Mouse (Mus musculus): ENCODE results near the gene Nos1. TPM values are rescaled to one million over a fixed set of nuclear protein-coding genes. Genes with fewer than 3 reads are reported as not detected.

Nos1 gene
- polyA plus RNA-seq, 1 experiment from 2014 or later = 0.82 TPM

DNA sequence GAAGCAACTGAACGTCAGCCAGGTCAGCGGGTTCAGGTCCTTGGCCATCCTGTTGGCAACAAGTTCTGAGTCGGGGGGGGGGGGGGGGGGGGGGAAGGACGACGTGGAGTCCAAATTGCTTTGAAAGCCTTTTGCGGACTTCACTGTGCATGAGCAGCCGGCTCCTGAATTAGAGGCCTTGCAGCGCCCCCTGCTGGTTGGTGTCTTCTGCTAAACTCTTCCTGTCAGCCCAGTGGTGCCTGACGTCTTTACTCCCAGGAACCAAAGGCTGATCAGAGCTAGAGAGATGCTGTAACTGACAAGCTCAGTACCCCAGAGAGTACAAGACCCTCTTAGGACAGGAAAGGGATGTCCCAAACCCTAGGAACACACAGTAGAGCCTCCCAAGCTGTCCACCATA lies 152.0 kb downstream of the Nos1 start:
- DNase-seq (ENCODE audit: low spot score) = peak; percentile 95
- no peak overlapping the region for H3K4me3 ChIP-seq (replicated peaks; ENCODE audit: low read depth, low read length)
- no peak overlapping the region for H3K9ac ChIP-seq (ENCODE audit: low read depth, low read length)
- no peak overlapping the region for H3K4me2 ChIP-seq (ENCODE audit: low read length)
- H3K36me3 ChIP-seq (ENCODE audit: insufficient read depth, low read length) = no peaks in the 10 kb centered on the region
- no peaks in the 10 kb centered on the region for H3K4me1 ChIP-seq (replicated peaks; ENCODE audit: insufficient read depth, low read length)
- no peaks in the 10 kb centered on the region for H3K9me3 ChIP-seq (replicated peaks; ENCODE audit: low read length)
- H3K27me3 ChIP-seq (ENCODE audit: insufficient read depth, low read length) = no peaks in the 10 kb centered on the region
- peak; percentile 86 for TF ChIP-seq CTCF (IDR thresholded peaks at IDR 0.05; ENCODE audit: low read depth)
- no peak overlapping the region for H3K27ac ChIP-seq
- ATAC-seq (replicated peaks; ENCODE audit: low FRiP score, low read depth) = peak; percentile 60; the same call in 1 of the 2 replicates
- WGBS = 1% methylated on average over 7 of the region's 9 CpGs

- 67% methylated on average over 15 of the region's 16 CpGs for WGBS
- Histone ChIP-seq H3K4me3 (replicated peaks; ENCODE audit: low read depth, low read length) (no peak overlapping the region), H3K4me1 (replicated peaks; ENCODE audit: insufficient read depth, low read length) (no peaks in the 10 kb centered on the region), H3K4me2 (ENCODE audit: low read length) (no peak overlapping the region), H3K36me3 (ENCODE audit: insufficient read depth, low read length) (no peaks in the 10 kb centered on the region), H3K27ac (no peak overlapping the region), H3K27me3 (ENCODE audit: insufficient read depth, low read length) (no peaks in the 10 kb centered on the region), H3K9me3 (replicated peaks; ENCODE audit: low read length) (no peaks in the 10 kb centered on the region), H3K9ac (ENCODE audit: low read depth, low read length) (no peak overlapping the region)
- ATAC-seq (replicated peaks; ENCODE audit: low FRiP score, low read depth) (no peak), DNase-seq (ENCODE audit: low spot score) (no peak)
- TF ChIP-seq CTCF (IDR thresholded peaks at IDR 0.05; ENCODE audit: low read depth) = no peak
Observed at GRCm38 (mm10) chr5:117936346-117936745, 155.5 kb downstream of the Nos1 start.

DNA sequence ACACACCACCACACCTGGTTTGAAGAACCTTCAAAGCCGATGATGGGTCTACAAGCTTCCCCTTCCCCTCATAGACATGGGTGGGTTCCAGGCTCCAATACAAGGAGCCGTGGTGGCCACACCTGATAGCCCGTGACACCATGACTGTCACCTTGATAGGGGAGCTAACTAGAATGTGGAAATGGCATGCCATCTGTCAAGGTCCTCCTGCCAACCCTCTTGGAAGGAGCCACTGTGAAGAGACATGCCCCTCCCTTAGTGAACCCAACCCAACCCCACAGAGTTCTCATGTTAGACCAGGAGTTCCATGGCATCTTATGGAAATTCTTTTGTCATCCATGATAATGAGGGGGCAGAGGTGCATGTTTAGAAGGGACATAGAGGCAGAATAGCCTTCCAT lies 156.4 kb downstream of the Nos1 start:
- H3K9me3 ChIP-seq (replicated peaks; ENCODE audit: low read length) = no peaks in the 10 kb centered on the region
- no peak for TF ChIP-seq CTCF (IDR thresholded peaks at IDR 0.05; ENCODE audit: low read depth)
- no peaks in the 10 kb centered on the region for H3K27me3 ChIP-seq (ENCODE audit: insufficient read depth, low read length)
- no peak overlapping the region for H3K4me3 ChIP-seq (replicated peaks; ENCODE audit: low read depth, low read length)
- 86% methylated on average over 3 of the region's 3 CpGs for WGBS
- H3K36me3 ChIP-seq (ENCODE audit: insufficient read depth, low read length) = no peaks in the 10 kb centered on the region
- H3K4me2 ChIP-seq (ENCODE audit: low read length) = no peak overlapping the region
- no peaks in the 10 kb centered on the region for H3K4me1 ChIP-seq (replicated peaks; ENCODE audit: insufficient read depth, low read length)
- no peak overlapping the region for H3K9ac ChIP-seq (ENCODE audit: low read depth, low read length)
- no peak overlapping the region for H3K27ac ChIP-seq
- no peak for DNase-seq (ENCODE audit: low spot score)
- no peak for ATAC-seq (replicated peaks; ENCODE audit: low FRiP score, low read depth)

- Histone ChIP-seq H3K9me3 (replicated peaks; ENCODE audit: low read length) (no peaks in the 10 kb centered on the region), H3K4me1 (replicated peaks; ENCODE audit: insufficient read depth, low read length) (no peaks in the 10 kb centered on the region), H3K27me3 (ENCODE audit: insufficient read depth, low read length) (no peaks in the 10 kb centered on the region), H3K9ac (ENCODE audit: low read depth, low read length) (no peak overlapping the region), H3K27ac (no peak overlapping the region), H3K36me3 (ENCODE audit: insufficient read depth, low read length) (no peaks in the 10 kb centered on the region), H3K4me2 (ENCODE audit: low read length) (peak overlapping the region; percentile 61), H3K4me3 (replicated peaks; ENCODE audit: low read depth, low read length) (peak overlapping the region; percentile 18; the same call in 1 of the 2 replicates)
- DNase-seq (ENCODE audit: low spot score) (peak; percentile 82), ATAC-seq (replicated peaks; ENCODE audit: low FRiP score, low read depth) (peak; percentile 59; the same call in 1 of the 2 replicates)
- WGBS = 13% methylated on average over 14 of the region's 14 CpGs
- TF ChIP-seq CTCF (IDR thresholded peaks at IDR 0.05; ENCODE audit: low read depth) = peak; percentile 89
Observed at GRCm38 (mm10) chr5:117938182-117938581, 157.3 kb downstream of the Nos1 start.

- 81% methylated on average over 8 of the region's 8 CpGs for WGBS
- no peak for ATAC-seq (replicated peaks; ENCODE audit: low FRiP score, low read depth)
- no peak for TF ChIP-seq CTCF (IDR thresholded peaks at IDR 0.05; ENCODE audit: low read depth)
- Histone ChIP-seq H3K36me3 (ENCODE audit: insufficient read depth, low read length) (no peaks in the 10 kb centered on the region), H3K4me1 (replicated peaks; ENCODE audit: insufficient read depth, low read length) (no peaks in the 10 kb centered on the region), H3K4me3 (replicated peaks; ENCODE audit: low read depth, low read length) (no peak overlapping the region), H3K9ac (ENCODE audit: low read depth, low read length) (no peak overlapping the region), H3K27me3 (ENCODE audit: insufficient read depth, low read length) (no peaks in the 10 kb centered on the region), H3K4me2 (ENCODE audit: low read length) (no peak overlapping the region), H3K27ac (no peak overlapping the region), H3K9me3 (replicated peaks; ENCODE audit: low read length) (no peaks in the 10 kb centered on the region)
- no peak for DNase-seq (ENCODE audit: low spot score)
Observed at GRCm38 (mm10) chr5:117939402-117939801, 158.6 kb downstream of the Nos1 start.

DNA sequence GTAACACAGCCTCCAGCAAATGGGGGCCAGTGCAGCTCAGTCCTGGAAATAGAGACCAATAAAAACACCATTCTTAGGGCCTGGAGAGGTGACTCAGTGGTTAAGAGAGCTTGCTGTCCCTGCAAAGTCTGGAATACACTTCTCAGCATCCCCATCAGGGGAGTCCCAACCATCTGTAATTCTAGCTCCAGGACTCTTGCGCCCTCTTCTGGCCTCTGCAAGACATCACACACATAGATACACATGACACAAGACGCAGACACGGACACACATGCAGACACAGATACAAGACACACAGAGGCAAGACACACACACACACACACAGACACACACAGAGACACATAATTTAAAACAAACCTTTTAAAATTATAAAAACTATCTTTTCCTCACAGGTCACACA lies 160.7 kb downstream of the Nos1 start:
- Histone ChIP-seq H3K9me3 (replicated peaks; ENCODE audit: low read length) (no peaks in the 10 kb centered on the region), H3K27ac (no peak overlapping the region), H3K4me2 (ENCODE audit: low read length) (no peak overlapping the region), H3K9ac (ENCODE audit: low read depth, low read length) (no peak overlapping the region), H3K4me1 (replicated peaks; ENCODE audit: insufficient read depth, low read length) (no peaks in the 10 kb centered on the region), H3K4me3 (replicated peaks; ENCODE audit: low read depth, low read length) (no peak overlapping the region), H3K36me3 (ENCODE audit: insufficient read depth, low read length) (no peaks in the 10 kb centered on the region), H3K27me3 (ENCODE audit: insufficient read depth, low read length) (no peaks in the 10 kb centered on the region)
- peak; percentile 56 for TF ChIP-seq CTCF (IDR thresholded peaks at IDR 0.05; ENCODE audit: low read depth)
- no peak for DNase-seq (ENCODE audit: low spot score)
- no peak for ATAC-seq (replicated peaks; ENCODE audit: low FRiP score, low read depth)
- WGBS = 76% methylated on average over 3 of the region's 3 CpGs

GRCm38 (mm10) chr5:117946605-117947004 lies 165.8 kb downstream of the Nos1 start:
- Histone ChIP-seq H3K4me2 (ENCODE audit: low read length) (no peak overlapping the region), H3K4me3 (replicated peaks; ENCODE audit: low read depth, low read length) (no peak overlapping the region), H3K36me3 (ENCODE audit: insufficient read depth, low read length) (no peaks in the 10 kb centered on the region), H3K27ac (no peak overlapping the region), H3K9me3 (replicated peaks; ENCODE audit: low read length) (no peaks in the 10 kb centered on the region), H3K27me3 (ENCODE audit: insufficient read depth, low read length) (no peaks in the 10 kb centered on the region), H3K4me1 (replicated peaks; ENCODE audit: insufficient read depth, low read length) (no peaks in the 10 kb centered on the region), H3K9ac (ENCODE audit: low read depth, low read length) (no peak overlapping the region)
- no peak for ATAC-seq (replicated peaks; ENCODE audit: low FRiP score, low read depth)
- peak; percentile 80 for TF ChIP-seq CTCF (IDR thresholded peaks at IDR 0.05; ENCODE audit: low read depth)
- 12% methylated on average over 4 of the region's 4 CpGs for WGBS
- peak; percentile 52 for DNase-seq (ENCODE audit: low spot score)

All from kidney, postnatal 0 days (tissue).